Mouse (Mus musculus) liver, embryonic 14.5 days (tissue): ENCODE results near the gene Prdm9. TPM values are rescaled to one million over a fixed set of nuclear protein-coding genes. Genes with fewer than 3 reads are reported as not detected.
A peak's percentile ranks its signal among the peaks of the same experiment; 100 is the strongest.

Experiments used
- ATAC-seq: fragments of 200-750 bp; cut with Nextera tagmentation; 2 replicates; pipeline ENCODE4 v1.8.0; 2017; ENCODE audit warnings: moderate number of reproducible peaks, mild to moderate bottlenecking, moderate library complexity; ENCODE audit not compliant: insufficient read depth
- DNase-seq, 3 experiments: peaks; one replicate each; pipeline ENCODE4 v3.0.0-alpha.2; 2012 to 2013; ENCODE audit warnings: low read depth in 3 of 3, low spot score in 3 of 3
- H3K27ac ChIP-seq: fragments of 300-500 bp; sonication (generic); 2 replicates; pipeline ENCODE4 v1.5.1; 2014; ENCODE audit warnings: moderate library complexity, mild to moderate bottlenecking, control low read depth, inconsistent platforms
- H3K27me3 ChIP-seq: fragments of 300-500 bp; sonication (generic); 2 replicates; pipeline ENCODE4 v1.6.1; 2014; ENCODE audit warnings: mild to moderate bottlenecking, low read length, moderate library complexity; ENCODE audit not compliant: control insufficient read depth, insufficient read depth
- H3K36me3 ChIP-seq: fragments of 300-500 bp; sonication (generic); replicated peaks from 2 replicates; pipeline ENCODE4 v1.6.1; 2014; ENCODE audit warnings: low read depth; ENCODE audit not compliant: control insufficient read depth, insufficient read depth
- H3K4me1 ChIP-seq, 2 experiments: fragments of 200-500 bp in 1 of 2; fragments of 300-500 bp in 1 of 2; sonication (generic) in 1 of 2; replicated peaks; 2 replicates each; pipeline ENCODE4 v1.6.1; 2012 to 2014; ENCODE audit warnings: antibody characterized with exemption in 1 of 2, inconsistent platforms in 1 of 2, low read length in 1 of 2; ENCODE audit not compliant: control insufficient read depth in 2 of 2, insufficient read depth in 2 of 2
- H3K4me2 ChIP-seq: fragments of 300-500 bp; sonication (generic); 2 replicates; pipeline ENCODE4 v1.6.1; 2014; ENCODE audit warnings: low read depth, mild to moderate bottlenecking, control low read depth, moderate library complexity
- H3K4me3 ChIP-seq, 2 experiments: fragments of 200-500 bp in 1 of 2; fragments of 300-500 bp in 1 of 2; sonication (generic) in 1 of 2; 2 replicates each; pipeline ENCODE4 v1.5.1; 2012 to 2014; ENCODE audit warnings: low read depth in 2 of 2, low read length in 2 of 2, mild to moderate bottlenecking in 2 of 2, control low read depth in 1 of 2, inconsistent platforms in 1 of 2, moderate library complexity in 1 of 2; ENCODE audit not compliant: insufficient read depth in 1 of 2
- H3K9ac ChIP-seq: fragments of 300-500 bp; sonication (generic); replicated peaks from 2 replicates; pipeline ENCODE4 v1.6.1; 2014; ENCODE audit warnings: mild to moderate bottlenecking, control low read depth, moderate library complexity
- H3K9me3 ChIP-seq: fragments of 300-500 bp; sonication (generic); 2 replicates; pipeline ENCODE4 v1.6.1; 2016; ENCODE audit warnings: low read length, mixed read lengths; ENCODE audit not compliant: control insufficient read depth
- CTCF ChIP-seq: IDR thresholded peaks from 2 replicates; pipeline ENCODE4 v1.5.1; 2016; ENCODE audit warnings: antibody characterized with exemption, low read depth, control low read depth
- EP300 ChIP-seq: IDR thresholded peaks from 2 replicates; pipeline ENCODE4 v1.6.1; 2016; ENCODE audit warnings: antibody characterized with exemption, low read depth
- WGBS: fragments of 180-500 bp; shearing (Covaris S2); extraction: QIAGEN DNeasy Blood & Tissue Kit; methylation state at CpG from one replicate; pipeline ENCODE4 v1.1.7; 2014; ENCODE audit not compliant: insufficient replicate concordance; 5-methylcytosine and 5-hydroxymethylcytosine counted together
- polyA plus RNA-seq, 2 experiments: library from polyadenylated mRNA; depleted of rRNA in 1 of 2; stranded (reverse) in 1 of 2; unstranded in 1 of 2; fragments of >200 nt; fragmentation: Nextera tagmentation in 1 of 2; extraction: Ambion mirVana in 1 of 2; gene quantifications; 2 replicates each; pipeline versions ENCODE4 v1.2.1 to v1.2.3; 2012 to 2014

The Prdm9 gene
- polyA plus RNA-seq (2012; rRNA removed) (0.41 and 0.64 TPM in 2 replicates), polyA plus RNA-seq (2014; fragmentation: Nextera tagmentation; extraction: Ambion mirVana) (0.11 and 0.35 TPM in 2 replicates)

DNA sequence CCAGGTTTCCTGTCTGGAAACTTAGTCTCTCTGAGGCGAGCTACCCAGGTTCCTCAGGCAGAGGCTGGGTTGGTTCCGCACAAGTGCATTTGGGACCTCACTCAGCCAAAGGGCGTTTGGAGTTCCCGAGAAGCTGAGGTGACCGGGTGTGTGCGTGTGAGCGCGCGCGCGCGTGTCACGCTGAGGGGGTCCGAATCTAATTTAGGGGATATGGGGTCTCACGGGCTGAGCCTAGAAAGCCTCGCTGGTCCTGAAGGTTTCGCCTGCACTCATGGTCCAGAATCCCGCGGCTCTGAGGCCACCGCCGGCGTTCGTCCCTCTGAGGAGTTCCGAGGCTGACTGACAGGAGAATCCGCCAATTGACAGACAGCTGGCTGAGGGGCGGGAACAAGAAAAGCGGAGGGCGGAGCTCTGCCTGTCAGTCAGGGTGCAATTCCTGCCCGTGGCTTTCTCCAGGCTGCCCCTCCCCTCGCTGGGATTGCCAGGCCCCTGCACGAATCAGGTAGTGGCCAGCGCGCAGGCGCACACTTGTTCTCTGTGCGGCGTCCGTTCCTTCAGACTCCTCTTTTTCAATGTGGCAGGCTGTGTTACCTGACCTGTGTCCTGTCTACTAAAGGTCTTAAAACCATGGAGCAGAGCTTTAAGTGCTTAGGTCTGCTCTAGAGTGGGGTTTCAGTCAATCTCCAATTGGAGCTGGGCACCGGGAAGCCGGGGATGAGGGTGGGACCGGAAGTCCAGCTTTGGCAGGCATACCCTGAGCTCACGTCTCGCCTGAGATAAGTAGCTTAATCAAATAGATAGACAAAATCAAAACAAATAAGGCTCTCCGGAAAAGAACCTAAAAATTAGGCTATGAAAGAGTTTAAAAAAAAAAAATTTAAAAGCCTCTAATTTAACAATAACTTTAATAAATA is at the start of gene Prdm9:
Gene Prdm9, minus strand, starts transcription at position 341 of the 914 bp plus-strand sequence.
- DNase-seq (peak; percentile 92 to 94 (median 92)), ATAC-seq (peak; percentile 100)
- Histone ChIP-seq H3K36me3 (no peaks in the 10 kb centered on the region), H3K27me3 (no peaks in the 10 kb centered on the region; the same call in 1 of the 2 replicates), H3K4me1 (peaks cover 0 to 9% of the 10 kb centered on the region in 2 experiments; a peak in 2 of 4 replicates), H3K9me3 (no peaks in the 10 kb centered on the region), H3K9ac (peak within 1 kb of the TSS; percentile 70), H3K27ac (peak within 1 kb of the TSS; percentile 45), H3K4me2 (peak within 1 kb of the TSS; percentile 89), H3K4me3 (peak within 1 kb of the TSS; percentile 65 to 96)
- WGBS = under 1% methylated on average over 43 of the region's 43 CpGs
- no peak for TF ChIP-seq CTCF
- no peak for TF ChIP-seq EP300

GRCm38 (mm10) chr17:15599496-15599895 is 35.3 kb upstream of the Prdm9 start:
- 57% methylated on average over 11 of the region's 11 CpGs for WGBS
- Histone ChIP-seq H3K27me3 (no peaks in the 10 kb centered on the region), H3K9ac (no peak overlapping the region), H3K4me3 (no peak overlapping the region), H3K4me2 (no peak overlapping the region), H3K36me3 (no peaks in the 10 kb centered on the region), H3K9me3 (no peaks in the 10 kb centered on the region), H3K27ac (no peak overlapping the region), H3K4me1 (no peaks in the 10 kb centered on the region)
- TF ChIP-seq CTCF (no peak), EP300 (no peak)
- ATAC-seq (no peak), DNase-seq (no peak)

DNA sequence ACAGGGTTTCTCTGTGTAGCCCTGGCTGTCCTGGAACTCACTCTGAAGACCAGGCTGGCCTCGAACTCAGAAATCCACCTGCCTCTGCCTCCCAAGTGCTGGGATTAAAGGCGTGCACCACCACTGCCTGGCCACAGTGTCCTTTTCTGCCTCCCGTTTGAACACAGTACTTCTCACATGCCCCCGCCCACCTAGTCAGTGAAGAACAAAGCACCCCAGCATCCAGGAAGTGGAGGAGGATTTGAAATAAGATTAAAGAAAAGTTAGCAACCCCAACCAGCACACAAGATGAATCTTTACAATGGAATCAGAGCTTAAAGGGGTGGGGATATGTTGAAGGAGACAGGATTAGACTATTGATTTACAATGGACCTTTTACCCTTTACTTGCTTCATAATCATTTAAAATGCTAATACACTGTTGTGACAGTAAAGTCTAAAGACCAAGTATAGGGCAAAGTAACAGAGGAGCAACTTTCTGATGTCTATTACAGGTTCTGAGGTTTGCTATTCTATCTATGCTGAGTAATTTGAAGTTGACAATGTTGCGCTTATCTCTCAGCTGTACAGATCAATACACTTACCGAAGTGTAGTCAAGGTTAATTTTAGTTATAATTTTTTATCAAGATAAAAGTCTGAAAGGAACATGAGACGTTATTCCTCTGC is 27.2 kb upstream of the Prdm9 start:
- ATAC-seq = no peak
- DNase-seq = no peak
- Histone ChIP-seq H3K4me3 (no peak overlapping the region), H3K4me1 (no peaks in the 10 kb centered on the region), H3K27ac (no peak overlapping the region), H3K9ac (no peak overlapping the region), H3K36me3 (no peaks in the 10 kb centered on the region), H3K9me3 (no peaks in the 10 kb centered on the region), H3K27me3 (no peaks in the 10 kb centered on the region), H3K4me2 (no peak overlapping the region)
- 55% methylated on average over 7 of the region's 7 CpGs for WGBS
- TF ChIP-seq CTCF = no peak
- TF ChIP-seq EP300 = no peak

DNA sequence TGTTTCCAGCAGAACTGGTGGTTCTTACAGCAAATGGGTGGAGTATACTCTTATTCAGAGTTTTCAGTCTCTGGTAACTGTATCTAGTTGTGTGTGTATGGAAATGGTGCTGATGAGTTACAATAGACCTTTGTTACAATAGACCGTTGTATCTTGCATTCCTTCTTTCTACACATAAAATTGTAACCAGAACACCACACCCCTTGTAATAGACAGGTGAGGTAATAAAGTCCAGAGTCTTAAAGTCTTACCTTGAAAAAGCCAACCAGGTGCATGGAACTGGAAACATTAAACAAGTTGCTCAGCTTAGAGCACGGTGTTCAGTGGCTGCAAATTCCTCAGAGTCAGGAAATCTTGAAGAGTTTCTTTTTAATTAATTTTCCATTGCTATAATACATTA is 24.0 kb upstream of the Prdm9 start:
- no peaks in the 10 kb centered on the region for H3K9me3 ChIP-seq
- no peak for ATAC-seq
- H3K4me3 ChIP-seq = no peak overlapping the region
- TF ChIP-seq CTCF (no peak), EP300 (no peak)
- DNase-seq = no peak
- 74% methylated on average over 2 of the region's 2 CpGs for WGBS
- no peaks in the 10 kb centered on the region for H3K4me1 ChIP-seq
- H3K27me3 ChIP-seq = no peaks in the 10 kb centered on the region
- no peak overlapping the region for H3K4me2 ChIP-seq
- no peak overlapping the region for H3K27ac ChIP-seq
- no peaks in the 10 kb centered on the region for H3K36me3 ChIP-seq
- H3K9ac ChIP-seq = no peak overlapping the region

- H3K27ac ChIP-seq = no peak overlapping the region
- H3K4me3 ChIP-seq = no peak overlapping the region
- H3K4me1 ChIP-seq = no peaks in the 10 kb centered on the region
- no peak overlapping the region for H3K4me2 ChIP-seq
- no peaks in the 10 kb centered on the region for H3K36me3 ChIP-seq
- H3K9ac ChIP-seq = no peak overlapping the region
- TF ChIP-seq CTCF = peak; percentile 14; the same call in 1 of the 2 replicates
- no peak for TF ChIP-seq EP300
- no peaks in the 10 kb centered on the region for H3K9me3 ChIP-seq
- WGBS = 30% methylated on average over 4 of the region's 4 CpGs
- H3K27me3 ChIP-seq = no peaks in the 10 kb centered on the region
- no peak for ATAC-seq
- DNase-seq = peak; percentile 19 to 24 (median 20)
These were observed 21.5 kb upstream of the Prdm9 start for GRCm38 (mm10) chr17:15585691-15586090.
